Mouse (Mus musculus) neural tube, embryonic 14.5 days (tissue): ENCODE measurements around the gene Pias4. TPM values are rescaled to one million over a fixed set of nuclear protein-coding genes. Genes with fewer than 3 reads are reported as not detected.
A peak's percentile ranks its signal among the peaks of the same experiment; 100 is the strongest.
"Not testable (repeated sequence)": the region's sequence is repeated elsewhere in the genome, so short reads cannot be mapped to it uniquely, and the experiment has no call there.

Experiments
- ATAC-seq: fragments of 200-750 bp; cut with Nextera tagmentation; 2 replicates; pipeline ENCODE4 v1.8.0; 2017; ENCODE audit warnings: low read depth, mild to moderate bottlenecking, moderate TSS enrichment, moderate library complexity
- H3K27ac ChIP-seq: fragments of 300-500 bp; sonication (generic); 2 replicates; pipeline ENCODE4 v1.5.1; 2014; ENCODE audit warnings: low read depth, mild to moderate bottlenecking, control low read depth, low read length, moderate library complexity, mixed read lengths
- H3K27me3 ChIP-seq: fragments of 300-500 bp; sonication (generic); 2 replicates; pipeline ENCODE4 v1.6.1; 2014; ENCODE audit warnings: low read length; ENCODE audit not compliant: control insufficient read depth, insufficient read depth
- H3K36me3 ChIP-seq: fragments of 300-500 bp; sonication (generic); 2 replicates; pipeline ENCODE4 v1.6.1; 2014; ENCODE audit warnings: low read length, mixed read lengths; ENCODE audit not compliant: control insufficient read depth, insufficient read depth
- H3K4me1 ChIP-seq: fragments of 300-500 bp; sonication (generic); 2 replicates; pipeline ENCODE4 v1.6.1; 2014; ENCODE audit warnings: low read length; ENCODE audit not compliant: control insufficient read depth, insufficient read depth
- H3K4me2 ChIP-seq: fragments of 300-500 bp; sonication (generic); 2 replicates; pipeline ENCODE4 v1.6.1; 2014; ENCODE audit warnings: mild to moderate bottlenecking, low read depth, low read length, control low read depth
- H3K4me3 ChIP-seq: fragments of 300-500 bp; sonication (generic); 2 replicates; pipeline ENCODE4 v1.5.1; 2014; ENCODE audit warnings: low read depth, low read length, control low read depth, mixed read lengths
- H3K9ac ChIP-seq: fragments of 300-500 bp; sonication (generic); replicated peaks from 2 replicates; pipeline ENCODE4 v1.6.1; 2014; ENCODE audit warnings: low read depth, mild to moderate bottlenecking, control low read depth, low read length, mixed read lengths
- H3K9me3 ChIP-seq: fragments of 300-500 bp; sonication (generic); 2 replicates; pipeline ENCODE4 v1.6.1; 2016; ENCODE audit warnings: low read length; ENCODE audit not compliant: control insufficient read depth
- WGBS: fragments of 180-500 bp; shearing (Covaris S2); extraction: QIAGEN DNeasy Blood & Tissue Kit; methylation state at CpG from one replicate; pipeline ENCODE4 v1.1.7; 2014; 5-methylcytosine and 5-hydroxymethylcytosine counted together
- polyA plus RNA-seq: library from polyadenylated mRNA; unstranded; fragments of >200 nt; fragmentation: Nextera tagmentation; extraction: Ambion mirVana; gene quantifications from 2 replicates; pipeline ENCODE4 v1.2.1, GENCODE M21; 2014

Gene Pias4
- polyA plus RNA-seq: 48.4 and 51.4 TPM in 2 replicates

DNA sequence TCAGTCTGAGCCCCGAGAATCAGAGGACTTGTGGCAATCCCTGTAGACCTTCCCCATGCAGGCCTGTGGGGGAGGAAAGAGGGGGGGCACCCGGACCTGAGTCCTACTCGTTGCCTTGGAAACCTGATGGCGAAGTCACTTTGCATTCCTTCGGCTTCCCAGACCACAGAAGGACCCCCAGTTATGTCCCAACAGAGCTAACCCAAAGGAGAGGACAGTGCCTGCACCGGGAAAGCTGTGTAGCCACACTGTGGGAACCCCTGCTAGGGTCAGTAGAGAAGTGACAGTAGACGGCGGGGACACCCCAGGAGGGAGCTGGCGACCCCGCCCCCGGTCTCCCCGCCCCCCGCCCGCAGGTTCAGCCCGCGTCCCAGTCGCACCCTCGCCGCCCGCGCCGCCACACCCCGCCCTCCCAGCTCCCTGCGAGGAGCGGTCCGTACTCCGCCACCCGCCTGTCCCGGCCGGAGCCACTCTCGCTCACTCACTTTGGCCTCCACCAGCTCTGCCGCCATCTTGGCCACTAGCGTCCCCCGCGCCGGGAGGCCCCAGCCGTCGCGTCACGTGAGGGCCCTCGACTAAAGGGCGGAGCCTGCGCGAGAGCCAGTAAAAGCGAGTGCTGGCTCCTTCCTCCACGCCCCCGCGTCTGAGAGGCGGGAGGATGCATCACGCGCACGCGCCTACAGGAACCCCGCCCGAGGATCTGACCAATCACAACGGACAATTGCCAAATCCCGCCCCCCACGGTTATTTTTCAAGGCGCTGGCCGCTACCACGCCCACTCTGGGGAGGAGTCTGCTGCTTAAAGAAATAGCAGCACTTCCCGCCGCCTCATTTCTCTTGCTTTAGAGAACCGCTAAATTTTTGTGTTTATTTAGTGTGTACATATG, at the start of gene Pias4:
Gene Pias4 (minus strand): TSS at position 724 of the 887 bp plus-strand sequence.
- peaks cover 13% of the 10 kb centered on the region for H3K4me1 ChIP-seq
- peak within 1 kb of the TSS; percentile 80 for H3K27ac ChIP-seq
- under 1% methylated on average over 58 of the region's 64 CpGs for WGBS
- H3K36me3 ChIP-seq: peaks cover 9% of the 10 kb centered on the region; the same call in 1 of the 2 replicates
- peak within 1 kb of the TSS; percentile 69 for H3K9ac ChIP-seq
- H3K9me3 ChIP-seq: no peaks in the 10 kb centered on the region
- ATAC-seq: peak; percentile 83
- H3K4me2 ChIP-seq: peak within 1 kb of the TSS; percentile 87
- no peaks in the 10 kb centered on the region for H3K27me3 ChIP-seq
- H3K4me3 ChIP-seq: peak within 1 kb of the TSS; percentile 79

DNA sequence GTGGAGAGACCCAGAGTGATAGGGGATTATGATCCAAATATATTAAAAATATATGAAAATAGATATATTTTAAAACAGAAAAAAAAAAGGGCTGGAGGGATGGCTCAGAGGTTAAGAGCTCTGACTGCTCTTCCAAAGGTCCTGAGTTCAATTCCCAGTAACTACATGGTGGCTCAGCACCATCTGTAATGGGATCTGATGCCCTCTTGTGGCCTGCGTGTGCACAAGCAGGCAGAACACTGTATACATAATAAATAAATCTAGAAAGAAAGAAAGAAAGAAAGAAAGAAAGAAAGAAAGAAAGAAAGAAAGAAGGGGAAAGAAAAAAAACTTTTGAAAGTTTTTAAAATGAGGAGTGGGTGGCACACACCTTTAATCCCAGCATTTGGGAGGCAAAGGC, 49.5 kb upstream of the Pias4 start:
- H3K27me3 ChIP-seq, H3K4me3 ChIP-seq, H3K4me2 ChIP-seq, H3K9me3 ChIP-seq, H3K9ac ChIP-seq, H3K27ac ChIP-seq, ATAC-seq, H3K4me1 ChIP-seq: not testable (repeated sequence)
- 17% methylated on average over 1 of the region's 1 CpGs for WGBS
- peaks cover 55% of the 10 kb centered on the region for H3K36me3 ChIP-seq

DNA sequence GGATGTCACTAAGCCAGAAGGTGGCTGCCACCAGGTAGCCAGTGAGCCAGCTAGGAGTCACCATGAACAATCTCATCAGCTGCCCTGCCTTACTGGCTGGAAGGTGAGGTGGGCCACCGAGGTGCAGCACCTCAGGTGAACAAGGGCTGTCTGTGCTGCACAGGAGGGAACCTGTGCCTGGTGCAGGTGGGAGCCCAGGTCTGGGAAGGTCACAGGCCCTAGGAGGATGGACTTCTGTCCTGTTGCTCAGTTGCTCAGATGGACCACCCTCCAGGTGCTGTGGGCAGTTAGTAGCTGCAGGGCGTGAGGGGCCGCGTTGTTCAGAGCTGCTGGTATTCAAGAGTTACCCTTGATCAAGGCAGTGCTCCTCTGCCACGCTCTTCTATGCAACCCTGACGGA, 49.1 kb upstream of the Pias4 start:
- Histone ChIP-seq H3K27me3 (no peaks in the 10 kb centered on the region), H3K36me3 (peaks cover 57% of the 10 kb centered on the region), H3K4me2 (no peak overlapping the region), H3K9ac (no peak overlapping the region), H3K4me3 (no peak overlapping the region), H3K4me1 (no peaks in the 10 kb centered on the region), H3K9me3 (no peaks in the 10 kb centered on the region), H3K27ac (no peak overlapping the region)
- WGBS: 89% methylated on average over 6 of the region's 6 CpGs
- ATAC-seq: no peak

DNA sequence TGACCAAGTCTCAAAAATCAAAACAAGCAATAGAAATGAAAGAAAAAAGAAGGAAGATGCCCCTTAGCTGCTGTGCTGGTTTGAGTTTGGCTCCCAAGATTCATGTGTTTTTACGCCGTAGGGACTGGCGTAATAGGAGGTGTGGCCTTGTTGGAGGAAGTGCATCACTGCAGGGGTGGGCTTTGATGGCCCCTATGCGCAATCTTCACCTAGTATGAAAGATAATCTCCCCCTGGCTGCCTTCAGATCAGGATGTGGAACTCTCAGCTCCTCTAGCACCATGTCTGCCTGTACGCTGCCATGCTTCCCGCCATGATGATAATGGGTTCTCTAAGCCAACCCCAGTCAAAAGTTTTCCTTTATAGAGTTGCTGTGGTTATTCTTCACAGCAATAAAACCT, 48.5 kb upstream of the Pias4 start:
- Histone ChIP-seq H3K9ac (no peak overlapping the region), H3K9me3 (no peaks in the 10 kb centered on the region), H3K4me3 (no peak overlapping the region), H3K4me2 (no peak overlapping the region), H3K4me1 (no peaks in the 10 kb centered on the region), H3K36me3 (peaks cover 55% of the 10 kb centered on the region), H3K27ac (no peak overlapping the region), H3K27me3 (no peaks in the 10 kb centered on the region)
- WGBS: 86% methylated on average over 6 of the region's 6 CpGs
- no peak for ATAC-seq

DNA sequence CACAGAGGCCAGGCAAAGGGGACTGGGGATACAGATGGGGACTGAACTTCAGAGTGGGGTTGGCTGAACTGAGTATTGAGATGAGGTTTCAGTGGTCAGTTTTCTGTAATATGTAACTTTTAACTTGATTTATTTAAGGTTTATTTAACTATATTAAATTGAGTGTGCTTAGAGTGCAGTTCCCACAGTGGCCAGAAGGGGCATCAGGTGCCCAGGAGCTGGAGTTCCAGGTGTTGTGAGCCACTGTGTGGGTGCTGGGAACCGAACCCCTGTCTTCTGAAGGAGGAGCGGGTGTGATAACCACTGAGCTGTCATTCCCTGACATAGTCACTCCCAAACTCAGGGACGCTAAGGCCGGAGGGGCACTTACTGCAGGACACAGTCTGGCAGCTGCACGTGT, 42.4 kb upstream of the Pias4 start:
- WGBS: 95% methylated on average over 5 of the region's 5 CpGs
- Histone ChIP-seq H3K27ac (no peak overlapping the region), H3K36me3 (peaks cover 72% of the 10 kb centered on the region), H3K4me2 (no peak overlapping the region), H3K9ac (no peak overlapping the region), H3K4me1 (no peaks in the 10 kb centered on the region), H3K27me3 (no peaks in the 10 kb centered on the region), H3K4me3 (no peak overlapping the region), H3K9me3 (no peaks in the 10 kb centered on the region)
- no peak for ATAC-seq

DNA sequence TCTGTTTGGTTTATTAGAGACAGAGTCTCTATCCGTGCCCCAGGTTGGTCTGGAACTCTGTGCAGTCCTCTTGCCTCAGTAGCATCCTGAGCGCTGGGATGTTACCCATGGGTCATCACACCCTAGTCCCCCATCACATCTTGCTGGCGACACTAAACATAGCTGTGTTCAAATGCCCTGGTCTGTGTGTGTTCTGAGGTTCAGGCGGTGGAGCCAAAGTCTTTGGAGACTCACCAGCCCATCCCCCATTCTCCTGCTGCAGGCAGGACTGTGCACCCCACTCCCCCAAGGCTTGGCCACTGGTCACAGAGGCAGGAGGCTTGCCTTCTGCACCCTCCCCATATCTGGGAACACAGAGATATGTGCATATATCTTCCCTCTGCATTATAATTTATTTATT, 36.4 kb upstream of the Pias4 start:
- Histone ChIP-seq H3K9ac (0 out of 2 replicates have a peak overlapping the region, but pooled peaks have one; percentile 1), H3K4me1 (no peaks in the 10 kb centered on the region), H3K4me3 (no peak overlapping the region), H3K27ac (no peak overlapping the region), H3K9me3 (no peaks in the 10 kb centered on the region), H3K27me3 (no peaks in the 10 kb centered on the region), H3K4me2 (no peak overlapping the region), H3K36me3 (peaks cover 25% of the 10 kb centered on the region)
- 72% methylated on average over 4 of the region's 4 CpGs for WGBS
- 0 out of 2 replicates have a peak, but pooled peaks have one; percentile 9 for ATAC-seq

DNA sequence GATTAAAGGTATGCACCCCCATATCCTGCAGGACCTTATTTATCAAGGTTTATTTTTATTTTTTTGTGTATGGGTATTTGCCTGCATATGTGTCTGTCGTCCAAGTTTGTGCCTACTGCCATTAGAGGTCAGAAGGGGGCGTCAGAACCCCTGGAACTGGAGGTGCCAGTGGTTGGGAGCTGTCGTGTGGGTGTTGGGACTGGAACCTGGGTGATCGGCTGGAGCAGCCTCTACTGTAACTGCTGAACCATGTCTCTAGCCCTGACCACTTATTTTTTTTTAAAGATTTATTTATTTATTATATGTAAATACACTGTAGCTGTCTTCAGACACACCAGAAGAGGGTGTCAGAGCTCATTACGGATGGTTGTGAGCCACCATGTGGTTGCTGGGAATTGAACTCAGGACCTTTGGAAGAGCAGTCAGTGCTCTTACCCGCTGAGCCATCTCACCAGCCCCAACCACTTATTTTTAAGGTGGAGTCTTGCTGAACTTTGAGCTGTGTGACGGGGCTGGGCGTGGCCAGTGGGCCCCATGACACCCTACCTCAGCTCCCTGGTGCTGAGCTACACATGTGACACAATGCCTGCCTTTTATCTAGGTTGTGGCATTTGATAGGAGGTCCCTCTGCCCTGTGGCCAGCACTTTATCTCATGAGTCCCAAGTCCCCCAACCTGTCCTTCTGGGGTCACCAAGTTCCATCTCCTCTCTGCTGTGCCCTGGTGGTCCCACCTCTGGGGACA, 35.4 kb upstream of the Pias4 start:
- WGBS: 73% methylated on average over 8 of the region's 8 CpGs
- H3K27me3 ChIP-seq: no peaks in the 10 kb centered on the region
- H3K4me3 ChIP-seq: no peak overlapping the region
- H3K9me3 ChIP-seq: no peaks in the 10 kb centered on the region
- no peak overlapping the region for H3K4me2 ChIP-seq
- H3K36me3 ChIP-seq: peaks cover 16% of the 10 kb centered on the region
- no peak for ATAC-seq
- H3K9ac ChIP-seq: no peak overlapping the region
- H3K4me1 ChIP-seq: no peaks in the 10 kb centered on the region
- H3K27ac ChIP-seq: no peak overlapping the region

DNA sequence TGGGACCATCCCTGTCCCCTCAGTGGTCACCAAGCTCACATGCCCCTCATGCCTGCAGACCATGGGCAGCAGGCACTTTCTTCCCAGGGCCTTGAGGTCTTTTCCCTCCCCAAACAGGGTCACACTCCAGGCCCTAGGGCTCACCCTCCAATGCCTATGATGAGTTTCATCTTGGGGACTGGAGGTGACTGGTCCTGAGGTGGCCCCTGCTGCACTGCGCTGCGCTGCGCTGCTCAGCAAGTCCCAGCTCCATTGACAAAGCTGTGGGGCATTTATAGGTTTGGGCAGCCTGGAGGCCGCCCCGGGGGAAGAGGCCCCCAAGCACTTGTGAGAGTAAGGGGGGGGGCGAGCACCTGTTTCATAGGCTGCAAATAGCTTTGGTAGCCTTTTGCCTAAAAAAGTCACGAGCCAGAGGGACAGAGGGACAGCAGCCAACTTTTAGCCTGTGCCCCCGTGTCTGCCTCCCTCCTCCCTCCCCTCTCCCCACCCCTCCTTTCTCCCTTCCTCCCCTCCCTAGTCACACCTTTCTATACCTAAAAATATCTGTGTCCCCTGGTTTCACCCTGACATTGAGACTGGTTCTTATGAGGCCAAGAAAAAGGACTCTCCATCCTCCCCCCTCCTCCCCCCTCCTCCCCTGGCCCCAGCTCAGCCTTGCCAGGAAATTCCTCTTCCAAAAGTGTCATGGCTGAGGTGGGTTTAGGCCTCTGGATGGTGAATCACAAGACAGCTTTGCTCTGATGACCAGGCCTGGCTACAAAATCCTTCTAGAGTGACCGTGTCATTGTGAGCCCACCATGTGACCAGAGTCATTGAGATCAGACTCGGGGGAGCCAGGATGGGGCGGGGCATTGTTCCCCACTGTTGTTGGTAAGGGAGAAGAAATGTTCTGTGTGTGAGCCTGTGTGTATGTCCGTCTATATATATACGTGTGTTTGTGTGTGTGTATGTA, 34.4 kb upstream of the Pias4 start, which contains the start of gene Nmrk2:
Gene Nmrk2 (minus strand): TSS at position 245 of the 952 bp plus-strand sequence.
- Histone ChIP-seq H3K27ac (no peak within 1 kb of the TSS), H3K4me3 (no peak within 1 kb of the TSS), H3K4me1 (no peaks in the 10 kb centered on the region), H3K9me3 (no peaks in the 10 kb centered on the region), H3K4me2 (no peak within 1 kb of the TSS), H3K9ac (no peak within 1 kb of the TSS), H3K27me3 (no peaks in the 10 kb centered on the region), H3K36me3 (peaks cover 10% of the 10 kb centered on the region)
- ATAC-seq: no peak
- WGBS: 63% methylated on average over 13 of the region's 13 CpGs
